Mouse (Mus musculus): ENCODE measurements at regions not wholly inside any gene's neighbourhood (a gene's known extent, or its start where the extent isn't known, plus 50 kb on each side); places are given as distances from the start of the nearest gene placed in this dataset.

DNA sequence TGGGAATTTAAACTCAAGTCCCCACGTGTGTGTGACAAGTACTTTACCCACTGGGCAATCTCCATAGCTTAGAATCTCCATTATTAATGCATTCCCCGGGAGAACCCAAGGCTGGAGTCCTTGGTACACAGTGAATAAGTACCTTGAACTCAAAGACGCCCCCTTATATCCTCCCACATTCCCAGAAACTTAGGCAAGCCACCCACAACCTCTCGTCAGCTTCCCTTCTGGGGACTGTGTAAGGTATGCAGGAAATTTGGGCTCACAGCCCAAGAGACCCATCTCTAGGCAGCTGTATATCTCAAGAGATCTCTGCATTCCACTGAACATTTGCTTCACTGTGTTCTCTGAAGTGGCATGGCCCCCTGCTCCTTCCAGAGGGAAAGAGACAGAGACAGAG, 288.3 kb downstream of the Sox9 start:
- TF ChIP-seq POLR2A (IDR thresholded peaks at IDR 0.05; ENCODE audit: extremely low read depth, insufficient read depth, low read length) (no peak), CTCF (IDR thresholded peaks at IDR 0.05; ENCODE audit: low read depth, low read length) (no peak)
